Mouse (Mus musculus): ENCODE measurements around the gene Tyro3. TPM values are rescaled to one million over a fixed set of nuclear protein-coding genes. Genes with fewer than 3 reads are reported as not detected.

Tyro3 gene
- total RNA-seq, 1 experiment from 2014 or later = 6.0 TPM

DNA sequence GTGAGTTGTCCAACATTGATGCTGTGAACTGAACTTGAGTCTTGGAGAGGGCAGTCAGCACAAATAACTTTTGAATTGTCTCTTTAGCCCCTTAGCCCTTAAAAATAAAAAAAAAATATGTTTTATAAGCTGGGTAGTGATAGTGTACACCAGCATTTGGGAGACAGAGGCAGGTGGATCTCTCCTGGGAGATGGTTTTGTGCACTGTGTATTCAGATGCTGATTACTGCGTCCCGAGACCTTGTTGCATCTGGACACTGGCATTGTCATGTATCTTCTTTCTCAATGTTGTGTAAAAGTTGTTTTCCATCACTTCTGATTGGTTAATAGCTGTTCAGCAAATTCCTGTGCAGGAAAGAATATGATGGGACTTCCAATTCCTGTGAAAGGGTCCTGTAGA, 59.8 kb downstream of the Tyro3 start:
- DNase-seq = no peak

DNA sequence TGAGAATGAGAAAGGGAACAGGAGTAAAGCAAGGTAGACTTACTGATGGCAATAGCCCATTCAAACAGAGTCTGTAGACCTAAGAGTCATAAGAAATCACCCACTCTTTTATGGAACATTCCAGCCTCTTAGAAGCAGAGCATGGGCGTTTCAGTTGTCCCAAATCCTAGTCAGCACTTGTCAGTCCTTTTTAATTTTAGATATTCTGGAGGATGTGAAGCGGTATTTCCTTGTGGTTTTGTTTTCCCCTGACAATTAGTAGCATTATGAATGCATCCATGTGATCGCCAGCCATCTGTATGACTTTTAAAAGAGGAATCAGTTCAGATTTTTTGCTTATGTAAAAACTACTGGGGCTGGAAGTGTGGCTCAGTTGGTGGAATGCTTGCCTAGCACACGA, 67.0 kb downstream of the Tyro3 start:
- no peak for DNase-seq

Other genes with a start within 250 kb of the Tyro3 start
- gene Nusap1, start 179.4 kb upstream of the Tyro3 start, total RNA-seq (2021) = 12.0 and 14.2 TPM in 2 replicates
- 4.0 and 6.4 TPM in 2 replicates for gene Oip5, start 179.3 kb upstream of the Tyro3 start, total RNA-seq (2021)
- 54.9 and 57.5 TPM in 2 replicates for gene Ndufaf1, start 134.9 kb upstream of the Tyro3 start, total RNA-seq (2021)
- gene Rtf1, start 122.7 kb upstream of the Tyro3 start, total RNA-seq (2021) = 27.1 and 30.2 TPM in 2 replicates
- gene Itpka, start 55.4 kb upstream of the Tyro3 start, total RNA-seq (2021) = 10.2 and 11.2 TPM in 2 replicates
- gene Ltk, start 37.3 kb upstream of the Tyro3 start, total RNA-seq (2021) = 0.86 and 1.1 TPM in 2 replicates
- gene Rpap1, start 10.2 kb upstream of the Tyro3 start, total RNA-seq (2021) = 14.8 and 18.9 TPM in 2 replicates
- 46.9 and 56.9 TPM in 2 replicates for gene Mga, start 99.5 kb downstream of the Tyro3 start, total RNA-seq (2021)
- gene Mapkbp1, start 175.0 kb downstream of the Tyro3 start, total RNA-seq (2021) = 13.9 and 17.7 TPM in 2 replicates
- gene Jmjd7, start 229.8 kb downstream of the Tyro3 start, total RNA-seq (2021) = 8.3 and 12.1 TPM in 2 replicates
- gene Gm28042, start 229.8 kb downstream of the Tyro3 start, total RNA-seq (2021) = 0.85 and 1.2 TPM in 2 replicates
- 2.9 and 4.8 TPM in 2 replicates for gene Pla2g4b, start 235.7 kb downstream of the Tyro3 start, total RNA-seq (2021)

All from adrenal gland, postnatal 14 days (tissue).